Mouse (Mus musculus) urinary bladder, postnatal 25 days (tissue): ENCODE measurements around the gene Gm16181.

Experiments used
- DNase-seq: peaks from one replicate; pipeline ENCODE4 v3.0.0; 2022; ENCODE audit warnings: low spot score

Gm16181 gene

DNA sequence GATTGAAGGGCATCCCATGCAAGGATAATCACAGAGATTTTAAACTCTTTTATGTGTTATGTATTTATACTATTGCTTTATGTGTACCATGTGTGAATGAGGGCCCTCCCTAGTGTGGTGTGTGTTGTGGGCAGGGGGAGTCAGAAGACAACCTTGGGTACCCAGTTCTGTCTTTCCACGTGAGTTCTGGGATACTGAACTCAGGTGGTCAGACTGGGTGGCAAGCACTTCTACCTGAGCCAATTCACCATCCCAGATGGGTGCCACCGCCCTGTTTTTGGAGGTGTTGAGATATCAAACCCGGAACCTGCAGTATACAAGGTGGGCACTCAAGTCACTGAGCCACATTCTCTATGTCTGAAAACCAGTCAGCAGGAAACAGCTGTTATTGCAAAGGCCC, 51.6 kb downstream of the Gm16181 start:
- DNase-seq, result no peak
